Mouse (Mus musculus) brown adipose tissue, adult 24 weeks (tissue): Measurements from ENCODE around the gene Gm2007. TPM values are rescaled to one million over a fixed set of nuclear protein-coding genes. Genes with fewer than 3 reads are reported as not detected.
"Not testable (repeated sequence)": the region's sequence is repeated elsewhere in the genome, so short reads cannot be mapped to it uniquely, and the experiment has no call there.

Experiments
- H3K27ac ChIP-seq: fragments of 200-500 bp; replicated peaks from 2 replicates; pipeline ENCODE4 v1.5.1; 2012; ENCODE audit warnings: low read depth, mild to moderate bottlenecking, low read length
- H3K4me1 ChIP-seq: fragments of 200-500 bp; 2 replicates; pipeline ENCODE4 v1.6.1; 2012; ENCODE audit warnings: low read length, mixed read lengths; ENCODE audit not compliant: control insufficient read depth, insufficient read depth, insufficient read length
- H3K4me3 ChIP-seq: fragments of 200-500 bp; 2 replicates; pipeline ENCODE4 v1.5.1; 2012; ENCODE audit warnings: low read depth, mild to moderate bottlenecking, low read length, moderate library complexity; ENCODE audit not compliant: insufficient read depth
- polyA plus RNA-seq: library from polyadenylated mRNA; stranded (reverse); fragments of >200 nt; gene quantifications from 2 replicates; pipeline ENCODE4 v1.2.4, GENCODE M21; 2012; ENCODE audit not compliant: missing spikeins, insufficient read depth, insufficient read length

Gm2007 gene
- not detected in 2 replicates for polyA plus RNA-seq

DNA sequence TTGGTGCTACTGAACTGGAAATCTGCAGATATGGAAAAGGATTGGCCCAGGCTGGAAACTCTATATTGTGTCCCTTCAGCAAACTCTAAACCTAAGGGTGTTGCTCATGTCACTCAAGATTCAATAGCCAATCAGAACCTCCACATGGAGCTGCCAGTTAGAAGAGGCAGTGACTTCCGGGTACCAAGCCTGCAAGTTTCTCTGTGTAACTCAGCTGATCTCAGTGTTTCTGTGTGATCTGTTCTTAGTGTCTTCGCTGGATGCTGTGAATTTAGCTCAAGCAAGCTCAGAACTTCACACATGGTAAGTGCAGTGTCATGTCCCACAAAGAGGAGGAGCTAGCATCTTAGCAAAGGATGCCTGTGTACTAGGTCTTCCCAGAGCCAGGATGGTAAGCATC is at the start of gene Gm2007:
Gene Gm2007 (plus strand): TSS at position 301 of the 400 bp plus-strand sequence.
- H3K27ac ChIP-seq, H3K4me3 ChIP-seq, H3K4me1 ChIP-seq: not testable (repeated sequence)

DNA sequence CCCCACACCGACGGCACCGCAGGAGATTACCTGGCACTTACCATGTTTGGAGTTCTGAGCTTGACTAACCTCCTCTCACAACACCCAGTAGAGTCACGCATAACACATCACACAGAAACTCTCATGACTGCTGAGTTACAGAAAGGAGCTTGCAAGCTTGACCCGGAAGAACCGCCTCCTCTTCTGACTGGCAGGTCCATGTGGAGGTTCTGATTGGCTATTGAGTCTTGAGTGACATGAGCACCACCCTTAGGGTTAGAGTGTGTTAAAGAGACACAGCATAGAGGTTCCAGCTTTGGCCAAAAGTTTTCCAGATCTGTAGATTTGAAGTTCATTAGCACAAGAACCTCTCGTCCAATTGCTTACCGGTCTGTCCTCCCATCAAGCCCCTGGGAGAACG is 37.8 kb upstream of the Gm2007 start, which contains the start of gene Zfp969:
Gene Zfp969 (minus strand): TSS at position 101 of the 400 bp plus-strand sequence.
- not testable (repeated sequence) for H3K4me1 ChIP-seq

DNA sequence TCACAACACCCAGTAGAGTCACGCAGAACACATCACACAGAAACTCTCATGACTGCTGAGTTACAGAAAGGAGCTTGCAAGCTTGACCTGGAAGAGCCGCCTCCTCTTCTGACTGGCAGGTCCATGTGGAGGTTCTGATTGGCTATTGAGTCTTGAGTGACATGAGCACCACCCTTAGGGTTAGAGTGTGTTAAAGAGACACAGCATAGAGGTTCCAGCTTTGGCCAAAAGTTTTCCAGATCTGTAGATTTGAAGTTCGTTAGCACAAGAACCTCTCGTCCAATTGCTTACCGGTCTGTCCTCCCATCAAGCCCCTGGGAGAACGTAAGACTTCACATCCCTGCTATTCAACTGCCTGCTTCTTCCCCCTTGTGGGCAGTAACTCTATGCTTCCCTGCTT is 59.7 kb downstream of the Gm2007 start, which contains the start of gene Gm14288:
Gene Gm14288 (minus strand): TSS at position 101 of the 400 bp plus-strand sequence.
- not testable (repeated sequence) for H3K27ac ChIP-seq, H3K4me1 ChIP-seq, H3K4me3 ChIP-seq

More for the DNA sequence above, 37.8 kb upstream of the Gm2007 start, which contains the start of gene Zfp969:
- not testable (repeated sequence) for H3K27ac ChIP-seq, H3K4me3 ChIP-seq

Other genes with a start within 250 kb of the Gm2007 start
- gene Gm11007, start 97.6 kb upstream of the Gm2007 start, polyA plus RNA-seq, result not detected in 2 replicates
- 6.2 and 16.3 TPM in 2 replicates for gene Zfp969, start 37.9 kb upstream of the Gm2007 start, polyA plus RNA-seq
- not detected in 2 replicates for gene Gm14288, start 59.6 kb downstream of the Gm2007 start, polyA plus RNA-seq
- gene Gm6710, start 127.7 kb downstream of the Gm2007 start, polyA plus RNA-seq, result 19.0 and 22.1 TPM in 2 replicates
- gene Zfp966, start 189.6 kb downstream of the Gm2007 start, polyA plus RNA-seq, result 8.9 and 12.8 TPM in 2 replicates
- 3.2 TPM in 1 of 2 replicates, not detected in the other for gene Gm2026, start 223.8 kb downstream of the Gm2007 start, polyA plus RNA-seq